Mouse (Mus musculus) liver, embryonic 13.5 days (tissue): ENCODE measurements around the gene Nxpe4. TPM values are rescaled to one million over a fixed set of nuclear protein-coding genes. Genes with fewer than 3 reads are reported as not detected.
"Not testable (repeated sequence)": the region's sequence is repeated elsewhere in the genome, so short reads cannot be mapped to it uniquely, and the experiment has no call there.

Source experiments
- ATAC-seq: fragments of 200-750 bp; cut with Nextera tagmentation; 2 replicates; pipeline ENCODE4 v1.8.0; 2017; ENCODE audit warnings: low read depth, mild to moderate bottlenecking, moderate number of reproducible peaks, moderate library complexity
- DNase-seq: peaks from one replicate; pipeline ENCODE4 v3.0.0; 2022
- H3K27ac ChIP-seq: fragments of 300-500 bp; sonication (generic); 2 replicates; pipeline ENCODE4 v1.5.1; 2015; ENCODE audit warnings: moderate library complexity, mild to moderate bottlenecking, inconsistent platforms
- H3K27me3 ChIP-seq: fragments of 300-500 bp; sonication (generic); 2 replicates; pipeline ENCODE4 v1.6.1; 2015; ENCODE audit warnings: mild to moderate bottlenecking, inconsistent platforms
- H3K36me3 ChIP-seq: fragments of 300-500 bp; sonication (generic); 2 replicates; pipeline ENCODE4 v1.6.1; 2015; ENCODE audit warnings: mild to moderate bottlenecking, inconsistent platforms
- H3K4me1 ChIP-seq: fragments of 300-500 bp; sonication (generic); replicated peaks from 2 replicates; pipeline ENCODE4 v1.6.1; 2015; ENCODE audit warnings: inconsistent platforms
- H3K4me2 ChIP-seq: fragments of 300-500 bp; sonication (generic); 2 replicates; pipeline ENCODE4 v1.6.1; 2015; ENCODE audit warnings: inconsistent platforms, mild to moderate bottlenecking, moderate library complexity
- H3K4me3 ChIP-seq: fragments of 300-500 bp; sonication (generic); replicated peaks from 2 replicates; pipeline ENCODE4 v1.5.1; 2015; ENCODE audit warnings: mild to moderate bottlenecking, inconsistent platforms
- H3K9ac ChIP-seq: fragments of 300-500 bp; sonication (generic); 2 replicates; pipeline ENCODE4 v1.6.1; 2015; ENCODE audit warnings: mild to moderate bottlenecking, inconsistent platforms
- H3K9me3 ChIP-seq: fragments of 300-500 bp; sonication (generic); replicated peaks from 2 replicates; pipeline ENCODE4 v1.6.1; 2016; ENCODE audit warnings: inconsistent platforms
- WGBS: fragments of 180-500 bp; shearing (Covaris S2); methylation state at CpG from one replicate; pipeline ENCODE4 v1.1.7; 2015; ENCODE audit not compliant: insufficient replicate concordance; 5-methylcytosine and 5-hydroxymethylcytosine counted together
- polyA plus RNA-seq: library from polyadenylated mRNA; unstranded; fragments of >200 nt; fragmentation: Nextera tagmentation; extraction: Ambion mirVana; gene quantifications from 2 replicates; pipeline ENCODE4 v1.2.1, GENCODE M21; 2015

The Nxpe4 gene
- polyA plus RNA-seq, 1 experiment from 2014 or later: 7.4 TPM

DNA sequence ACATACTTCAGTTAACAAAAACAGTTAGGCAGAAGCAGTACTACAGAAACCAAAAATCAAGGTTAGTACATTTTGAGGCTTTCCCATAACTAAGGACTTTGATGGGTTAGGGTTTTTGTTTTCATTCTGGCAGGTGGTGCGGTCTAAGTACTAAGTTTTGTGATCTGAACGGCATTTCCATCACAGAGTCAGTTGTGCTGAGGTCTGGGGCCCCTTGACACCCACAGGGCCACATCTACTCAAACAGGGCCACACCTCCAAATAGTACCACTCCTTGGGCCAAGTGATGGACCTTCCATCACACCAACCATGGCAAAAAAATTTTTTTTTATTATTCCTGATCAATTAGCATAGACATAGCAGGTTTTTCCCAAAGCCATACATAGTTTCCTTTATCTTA is 251.8 kb downstream of the Nxpe4 start:
- H3K27ac ChIP-seq: no peak overlapping the region
- WGBS: 70% methylated on average over 2 of the region's 2 CpGs

DNA sequence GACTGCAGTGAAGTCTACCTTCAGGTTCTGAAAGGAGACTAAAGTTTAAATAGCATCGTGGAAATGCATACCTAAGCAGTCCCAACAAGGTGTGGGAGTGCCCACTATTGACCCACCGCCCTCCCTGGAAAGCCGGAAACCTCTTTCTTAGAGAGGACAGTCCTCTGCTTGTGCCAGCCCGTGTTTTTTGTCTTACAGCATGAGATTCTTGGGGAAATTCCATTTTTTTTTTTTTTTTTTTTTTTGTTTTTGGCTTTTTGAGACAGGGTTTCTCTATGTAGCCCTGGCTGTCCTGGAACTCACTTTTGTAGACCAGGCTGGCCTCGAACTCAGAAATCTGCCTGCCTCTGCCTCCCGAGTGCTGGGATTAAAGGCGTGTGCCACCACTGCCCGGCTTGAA is 255.5 kb downstream of the Nxpe4 start:
- H3K4me3 ChIP-seq, DNase-seq, H3K4me1 ChIP-seq, H3K27ac ChIP-seq, H3K27me3 ChIP-seq, H3K9me3 ChIP-seq, H3K36me3 ChIP-seq, H3K4me2 ChIP-seq, ATAC-seq, H3K9ac ChIP-seq: not testable (repeated sequence)
- 71% methylated on average over 8 of the region's 8 CpGs for WGBS

More for the DNA sequence above, 251.8 kb downstream of the Nxpe4 start:
- Histone ChIP-seq H3K27me3 (no peaks in the 10 kb centered on the region), H3K4me3 (no peak overlapping the region), H3K4me2 (no peak overlapping the region), H3K36me3 (no peaks in the 10 kb centered on the region), H3K9me3 (no peaks in the 10 kb centered on the region), H3K4me1 (peaks cover 6% of the 10 kb centered on the region), H3K9ac (no peak overlapping the region)
- ATAC-seq (no peak), DNase-seq (no peak)

DNA sequence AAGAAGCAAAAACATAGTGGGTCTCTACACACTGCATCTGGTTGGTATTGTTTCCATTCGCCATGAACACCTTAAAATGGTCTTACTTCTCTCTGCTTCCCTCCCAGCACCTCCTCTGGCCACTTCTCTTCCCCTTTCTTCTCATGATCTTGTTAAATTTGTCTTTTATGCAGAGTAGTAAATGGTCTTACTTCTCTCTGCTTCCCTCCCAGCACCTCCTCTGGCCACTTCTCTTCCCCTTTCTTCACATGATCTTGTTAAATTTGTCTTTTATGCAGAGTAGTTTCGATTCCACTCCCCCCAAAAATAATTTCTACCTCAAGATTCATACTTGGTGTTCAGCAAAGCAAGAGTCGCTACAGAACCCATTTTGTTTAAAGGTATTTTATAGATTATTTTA is 256.2 kb downstream of the Nxpe4 start:
- WGBS: 48% methylated on average over 3 of the region's 3 CpGs
- no peaks in the 10 kb centered on the region for H3K36me3 ChIP-seq

DNA sequence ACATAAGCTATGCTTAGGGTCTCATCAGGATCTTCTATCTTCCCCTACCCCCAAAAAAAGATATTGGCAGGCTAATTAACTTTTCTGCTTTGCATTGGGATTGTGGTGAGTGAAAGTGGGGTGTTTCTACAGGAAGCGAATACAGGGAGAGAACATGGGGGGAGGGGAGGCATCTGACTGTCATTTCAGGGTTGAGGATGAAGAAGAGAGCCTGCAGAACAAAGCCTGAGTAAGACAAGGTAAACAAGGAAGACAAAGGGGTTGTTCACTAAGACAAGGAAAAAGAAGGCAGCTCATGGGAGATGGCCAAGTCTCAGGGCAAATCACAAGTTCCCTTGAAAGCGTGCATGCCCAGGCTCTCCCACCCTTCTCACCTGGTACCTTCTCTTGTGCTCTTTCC is 256.6 kb downstream of the Nxpe4 start:
- WGBS: 62% methylated on average over 2 of the region's 2 CpGs
- Histone ChIP-seq H3K4me1 (no peaks in the 10 kb centered on the region), H3K4me2 (no peak overlapping the region), H3K9ac (no peak overlapping the region), H3K27me3 (no peaks in the 10 kb centered on the region), H3K36me3 (no peaks in the 10 kb centered on the region), H3K9me3 (no peaks in the 10 kb centered on the region), H3K27ac (no peak overlapping the region), H3K4me3 (no peak overlapping the region)
- no peak for DNase-seq
- no peak for ATAC-seq

More for the DNA sequence above, 256.2 kb downstream of the Nxpe4 start:
- no peak for DNase-seq
- Histone ChIP-seq H3K4me3 (no peak overlapping the region), H3K27ac (no peak overlapping the region), H3K9me3 (no peaks in the 10 kb centered on the region), H3K27me3 (no peaks in the 10 kb centered on the region), H3K4me2 (no peak overlapping the region), H3K9ac (no peak overlapping the region), H3K4me1 (no peaks in the 10 kb centered on the region)
- no peak for ATAC-seq

DNA sequence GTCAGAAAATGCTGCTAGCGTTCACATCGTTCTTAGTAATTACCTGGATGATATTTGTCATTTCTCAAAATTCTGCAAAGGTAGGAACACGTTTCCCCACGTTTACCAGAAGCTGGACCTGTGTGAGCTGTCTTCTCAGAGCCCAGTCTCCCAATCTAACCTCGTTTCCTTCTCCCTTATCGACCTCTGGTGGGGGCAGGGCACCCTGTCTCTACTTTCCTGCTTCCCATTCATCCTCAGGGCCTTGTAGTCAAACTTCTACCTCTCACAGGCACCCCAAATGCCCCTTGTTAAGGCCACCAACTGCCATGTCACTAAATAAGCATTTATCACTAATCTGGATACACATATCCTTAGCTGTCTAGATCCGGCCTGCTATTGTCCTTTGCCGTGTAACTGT is 257.0 kb downstream of the Nxpe4 start:
- WGBS: 53% methylated on average over 8 of the region's 8 CpGs
- Histone ChIP-seq H3K4me3 (no peak overlapping the region), H3K27ac (no peak overlapping the region), H3K4me2 (no peak overlapping the region), H3K27me3 (no peaks in the 10 kb centered on the region), H3K36me3 (no peaks in the 10 kb centered on the region), H3K9me3 (no peaks in the 10 kb centered on the region), H3K4me1 (no peaks in the 10 kb centered on the region), H3K9ac (no peak overlapping the region)
- no peak for DNase-seq
- ATAC-seq: no peak

DNA sequence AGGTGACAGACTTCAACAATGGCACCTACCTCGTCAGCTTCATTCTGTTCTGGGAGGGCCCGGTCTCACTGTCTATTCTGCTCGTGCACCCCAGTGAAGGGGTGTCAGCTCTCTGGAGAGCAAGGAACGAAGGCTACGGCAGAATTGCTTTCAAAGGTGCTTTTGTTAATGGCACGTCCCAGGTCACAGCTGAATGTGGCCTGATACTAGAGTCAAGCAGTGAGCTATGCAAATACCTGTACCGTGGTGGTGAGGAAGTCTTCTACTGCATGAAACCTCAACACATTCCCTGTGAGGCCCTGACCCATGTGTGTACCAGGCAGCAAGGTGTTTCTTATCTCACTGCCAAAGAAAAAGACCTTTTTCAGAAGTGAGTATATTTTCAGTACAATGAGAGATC is 258.6 kb downstream of the Nxpe4 start:
- H3K27me3 ChIP-seq: no peaks in the 10 kb centered on the region
- no peaks in the 10 kb centered on the region for H3K4me1 ChIP-seq
- WGBS: 66% methylated on average over 7 of the region's 7 CpGs
- no peaks in the 10 kb centered on the region for H3K36me3 ChIP-seq
- DNase-seq (no peak), ATAC-seq (no peak)
- H3K4me2 ChIP-seq: no peak overlapping the region
- no peaks in the 10 kb centered on the region for H3K9me3 ChIP-seq
- H3K4me3 ChIP-seq: no peak overlapping the region
- no peak overlapping the region for H3K27ac ChIP-seq
- H3K9ac ChIP-seq: no peak overlapping the region

DNA sequence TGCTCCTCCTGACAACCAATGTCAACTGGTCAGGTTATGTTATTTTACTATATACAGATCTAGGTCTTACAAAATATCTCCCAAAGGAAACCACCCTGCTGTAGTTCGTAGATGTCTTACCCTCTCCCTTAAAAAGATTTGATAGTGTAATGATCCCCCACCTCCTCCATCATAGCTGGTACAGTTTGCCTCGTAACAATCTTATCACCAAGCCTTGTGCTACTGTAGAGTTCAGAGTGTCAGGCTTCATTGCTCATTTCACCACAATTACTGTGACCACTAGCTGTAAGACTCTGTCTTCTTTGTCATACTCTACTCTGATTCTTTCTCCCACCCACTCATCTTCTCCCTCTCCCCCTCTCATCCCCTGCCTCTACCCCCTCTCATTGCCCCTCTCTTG is 259.2 kb downstream of the Nxpe4 start:
- no peak overlapping the region for H3K27ac ChIP-seq
- DNase-seq: no peak
- 52% methylated on average over 2 of the region's 2 CpGs for WGBS

DNA sequence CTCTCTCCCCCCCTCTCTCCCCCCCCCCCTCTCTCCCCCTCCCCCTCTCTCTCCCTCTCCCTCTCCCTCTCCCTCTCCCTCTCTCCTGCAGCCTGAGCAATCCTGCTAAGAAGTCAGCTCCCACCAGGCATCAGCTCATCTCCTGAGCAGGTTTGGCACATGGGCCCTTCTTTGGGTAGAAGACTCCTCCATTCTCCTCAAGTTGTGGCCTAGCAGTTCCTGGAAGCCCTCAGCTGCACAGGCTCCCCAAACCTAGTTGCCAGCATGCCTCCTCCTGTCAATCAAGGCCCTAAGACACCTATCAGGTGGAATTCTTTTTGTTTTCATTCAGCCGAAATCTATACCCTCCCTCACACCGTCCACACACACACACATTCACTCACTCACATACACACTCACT is 259.7 kb downstream of the Nxpe4 start:
- Histone ChIP-seq H3K9ac (no peak overlapping the region), H3K4me3 (no peak overlapping the region), H3K9me3 (no peaks in the 10 kb centered on the region), H3K27ac (no peak overlapping the region), H3K4me2 (no peak overlapping the region), H3K27me3 (no peaks in the 10 kb centered on the region), H3K4me1 (no peaks in the 10 kb centered on the region), H3K36me3 (no peaks in the 10 kb centered on the region)
- DNase-seq (no peak), ATAC-seq (no peak)
- WGBS: 72% methylated on average over 2 of the region's 2 CpGs

More for the DNA sequence above, 259.2 kb downstream of the Nxpe4 start:
- Histone ChIP-seq H3K36me3 (no peaks in the 10 kb centered on the region), H3K9ac (no peak overlapping the region), H3K4me3 (no peak overlapping the region), H3K27me3 (no peaks in the 10 kb centered on the region), H3K4me1 (no peaks in the 10 kb centered on the region), H3K9me3 (no peaks in the 10 kb centered on the region), H3K4me2 (no peak overlapping the region)
- ATAC-seq: no peak

DNA sequence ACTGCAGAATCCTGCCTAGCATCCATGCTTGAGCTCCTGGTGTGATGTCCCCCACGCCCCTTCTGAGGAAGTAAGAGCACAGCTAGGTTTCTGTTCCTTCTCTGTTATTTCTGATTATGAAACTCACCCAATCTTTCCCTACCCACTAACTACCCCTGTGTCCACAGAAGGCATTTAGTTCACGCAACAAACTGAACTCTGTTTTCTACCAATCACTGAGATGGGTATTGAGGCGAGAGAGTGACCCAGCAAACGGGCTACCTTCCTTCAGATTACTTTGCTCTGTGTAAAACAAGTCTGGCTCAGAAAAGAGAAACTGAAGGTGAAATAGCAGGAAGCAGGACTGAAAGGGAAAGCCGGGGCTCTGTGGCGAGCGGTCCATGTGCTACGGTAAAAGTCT is 260.6 kb downstream of the Nxpe4 start:
- H3K27ac ChIP-seq: peak overlapping the region; percentile 40; the same call in 1 of the 2 replicates
- no peak overlapping the region for H3K4me2 ChIP-seq
- H3K27me3 ChIP-seq: no peaks in the 10 kb centered on the region
- H3K4me3 ChIP-seq: no peak overlapping the region; the same call in 1 of the 2 replicates
- no peaks in the 10 kb centered on the region for H3K36me3 ChIP-seq
- 57% methylated on average over 8 of the region's 8 CpGs for WGBS
- H3K9ac ChIP-seq: no peak overlapping the region
- ATAC-seq (no peak), DNase-seq (no peak)
- no peaks in the 10 kb centered on the region for H3K9me3 ChIP-seq
- no peaks in the 10 kb centered on the region for H3K4me1 ChIP-seq

DNA sequence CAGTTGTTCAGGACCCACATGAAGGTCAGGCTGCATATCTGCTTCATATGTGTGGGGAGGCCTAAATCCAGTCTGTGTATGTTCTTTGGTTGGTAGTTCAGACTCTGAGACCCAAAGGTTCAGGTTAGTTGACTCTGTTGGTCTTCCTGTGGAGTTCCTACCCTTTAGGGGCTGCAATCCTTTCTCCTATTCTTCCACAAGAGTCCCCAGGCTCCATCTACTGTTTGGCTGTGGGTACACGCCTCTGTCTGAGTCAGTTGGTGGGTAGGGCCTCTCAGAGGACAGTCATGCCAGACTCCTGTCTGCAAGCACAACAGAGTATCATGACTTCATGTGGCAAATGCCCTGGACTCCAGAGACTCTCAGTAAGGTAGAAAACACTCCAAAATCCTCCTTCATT is 261.4 kb downstream of the Nxpe4 start:
- H3K4me1 ChIP-seq: no peaks in the 10 kb centered on the region
- 18% methylated on average over 1 of the region's 1 CpGs for WGBS
- ATAC-seq: no peak
- H3K36me3 ChIP-seq: no peaks in the 10 kb centered on the region
- no peak overlapping the region for H3K4me2 ChIP-seq
- no peaks in the 10 kb centered on the region for H3K9me3 ChIP-seq
- no peak overlapping the region for H3K27ac ChIP-seq
- H3K4me3 ChIP-seq: no peak overlapping the region
- no peaks in the 10 kb centered on the region for H3K27me3 ChIP-seq
- DNase-seq: no peak
- no peak overlapping the region for H3K9ac ChIP-seq

DNA sequence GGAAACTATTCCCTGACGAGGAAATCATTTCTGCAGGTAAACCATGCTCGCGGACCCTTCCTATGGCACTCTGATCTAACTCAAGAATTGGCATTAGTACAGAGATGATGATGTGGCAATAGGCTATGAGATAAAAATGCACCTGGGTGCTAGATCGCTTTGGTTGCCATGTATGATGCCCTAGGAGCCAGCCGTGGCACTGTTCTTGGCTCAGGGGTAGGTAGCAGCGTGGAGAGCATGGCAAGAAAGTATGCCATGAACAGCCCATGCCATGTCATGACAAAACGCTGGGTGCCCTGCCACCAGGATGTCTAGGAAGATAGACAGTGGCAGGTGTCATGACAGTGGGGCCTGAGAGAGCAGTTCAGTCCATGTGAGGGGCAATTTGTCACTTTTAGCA is 265.4 kb downstream of the Nxpe4 start:
- Histone ChIP-seq H3K4me3 (no peak overlapping the region), H3K36me3 (no peaks in the 10 kb centered on the region), H3K9ac (no peak overlapping the region), H3K27me3 (no peaks in the 10 kb centered on the region), H3K4me1 (no peaks in the 10 kb centered on the region), H3K9me3 (no peaks in the 10 kb centered on the region), H3K4me2 (no peak overlapping the region), H3K27ac (no peak overlapping the region)
- WGBS: 81% methylated on average over 7 of the region's 7 CpGs
- ATAC-seq: no peak
- no peak for DNase-seq

DNA sequence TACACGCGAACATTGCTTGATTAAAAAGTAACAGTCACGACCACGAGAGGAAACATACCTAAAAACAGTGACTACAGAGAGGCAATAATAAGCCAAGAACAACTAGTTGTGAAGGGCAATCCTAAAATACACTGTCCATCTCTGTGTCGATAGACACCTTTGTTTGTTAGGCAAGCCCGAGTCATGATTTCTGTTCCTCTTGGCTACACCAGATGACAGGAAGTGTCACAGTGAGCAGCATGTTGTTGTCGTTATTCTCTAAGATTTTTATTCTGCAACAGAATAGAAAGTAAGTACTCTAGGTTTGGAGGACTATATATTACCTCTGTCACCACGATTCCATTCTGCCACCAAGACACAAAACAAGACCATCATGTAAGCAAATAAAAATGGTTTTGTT is 270.6 kb downstream of the Nxpe4 start:
- Histone ChIP-seq H3K27ac (no peak overlapping the region), H3K4me2 (no peak overlapping the region), H3K9me3 (no peaks in the 10 kb centered on the region), H3K36me3 (no peaks in the 10 kb centered on the region), H3K4me1 (no peaks in the 10 kb centered on the region), H3K4me3 (no peak overlapping the region), H3K27me3 (no peaks in the 10 kb centered on the region), H3K9ac (no peak overlapping the region)
- WGBS: 38% methylated on average over 8 of the region's 8 CpGs
- DNase-seq (no peak), ATAC-seq (no peak)
